Mouse (Mus musculus) intestine, postnatal 0 days (tissue): ENCODE measurements at regions not wholly inside any gene's neighbourhood (a gene's known extent, or its start where the extent isn't known, plus 50 kb on each side); places are given as distances from the start of the nearest gene placed in this dataset.
"Not testable (repeated sequence)": the region's sequence is repeated elsewhere in the genome, so short reads cannot be mapped to it uniquely, and the experiment has no call there.

Experiments
- ATAC-seq: fragments of 200-750 bp; cut with Nextera tagmentation; 2 replicates; pipeline ENCODE4 v1.8.0; 2017; ENCODE audit warnings: mild to moderate bottlenecking, moderate TSS enrichment, moderate library complexity
- H3K27ac ChIP-seq: fragments of 300-500 bp; sonication (generic); 2 replicates; pipeline ENCODE4 v1.5.1; 2014; ENCODE audit warnings: mild to moderate bottlenecking, low read depth, low read length, moderate library complexity
- H3K27me3 ChIP-seq: fragments of 300-500 bp; sonication (generic); replicated peaks from 2 replicates; pipeline ENCODE4 v1.6.1; 2014; ENCODE audit warnings: low read length, mixed read lengths; ENCODE audit not compliant: control insufficient read depth, insufficient read depth
- H3K36me3 ChIP-seq: fragments of 300-500 bp; sonication (generic); 2 replicates; pipeline ENCODE4 v1.6.1; 2014; ENCODE audit warnings: mild to moderate bottlenecking, moderate library complexity; ENCODE audit not compliant: control insufficient read depth, insufficient read depth
- H3K4me1 ChIP-seq: fragments of 300-500 bp; sonication (generic); replicated peaks from 2 replicates; pipeline ENCODE4 v1.6.1; 2014; ENCODE audit warnings: antibody characterized with exemption, low read length, mixed read lengths; ENCODE audit not compliant: control insufficient read depth, insufficient read depth
- H3K4me2 ChIP-seq: fragments of 300-500 bp; sonication (generic); replicated peaks from 2 replicates; pipeline ENCODE4 v1.6.1; 2014; ENCODE audit warnings: low read depth, mild to moderate bottlenecking, moderate library complexity
- H3K4me3 ChIP-seq: fragments of 300-500 bp; sonication (generic); 2 replicates; pipeline ENCODE4 v1.5.1; 2014; ENCODE audit warnings: low read depth, low read length
- H3K9ac ChIP-seq: fragments of 300-500 bp; sonication (generic); 2 replicates; pipeline ENCODE4 v1.6.1; 2014; ENCODE audit warnings: mild to moderate bottlenecking, low read depth, low read length
- H3K9me3 ChIP-seq: fragments of 300-500 bp; sonication (generic); 2 replicates; pipeline ENCODE4 v1.6.1; 2016; ENCODE audit warnings: mixed run types; ENCODE audit not compliant: control insufficient read depth
- CTCF ChIP-seq: sonication (generic); IDR thresholded peaks from 2 replicates; pipeline ENCODE4 v1.5.1; 2016; ENCODE audit warnings: low read depth, mild to moderate bottlenecking, control low read depth, antibody characterized with exemption, moderate library complexity
- WGBS: fragments of 180-500 bp; shearing (Covaris S2); extraction: QIAGEN DNeasy Blood & Tissue Kit; methylation state at CpG from one replicate; pipeline ENCODE4 v1.1.7; 2014; 5-methylcytosine and 5-hydroxymethylcytosine counted together

- Histone ChIP-seq H3K36me3 (no peaks in the 10 kb centered on the region), H3K4me1 (no peaks in the 10 kb centered on the region), H3K4me2 (no peak overlapping the region), H3K27me3 (no peaks in the 10 kb centered on the region), H3K4me3 (no peak overlapping the region), H3K9ac (no peak overlapping the region), H3K27ac (no peak overlapping the region), H3K9me3 (no peaks in the 10 kb centered on the region)
- ATAC-seq = no peak
- no peak for TF ChIP-seq CTCF
- 64% methylated on average over 2 of the region's 2 CpGs for WGBS
These were observed 67.5 kb upstream of the Map9 start for GRCm38 (mm10) chr3:82290373-82290772.

- no peak for ATAC-seq
- TF ChIP-seq CTCF = no peak
- no peak overlapping the region for H3K27ac ChIP-seq
These were observed 68.8 kb upstream of the Map9 start for GRCm38 (mm10) chr3:82288996-82289395.

DNA sequence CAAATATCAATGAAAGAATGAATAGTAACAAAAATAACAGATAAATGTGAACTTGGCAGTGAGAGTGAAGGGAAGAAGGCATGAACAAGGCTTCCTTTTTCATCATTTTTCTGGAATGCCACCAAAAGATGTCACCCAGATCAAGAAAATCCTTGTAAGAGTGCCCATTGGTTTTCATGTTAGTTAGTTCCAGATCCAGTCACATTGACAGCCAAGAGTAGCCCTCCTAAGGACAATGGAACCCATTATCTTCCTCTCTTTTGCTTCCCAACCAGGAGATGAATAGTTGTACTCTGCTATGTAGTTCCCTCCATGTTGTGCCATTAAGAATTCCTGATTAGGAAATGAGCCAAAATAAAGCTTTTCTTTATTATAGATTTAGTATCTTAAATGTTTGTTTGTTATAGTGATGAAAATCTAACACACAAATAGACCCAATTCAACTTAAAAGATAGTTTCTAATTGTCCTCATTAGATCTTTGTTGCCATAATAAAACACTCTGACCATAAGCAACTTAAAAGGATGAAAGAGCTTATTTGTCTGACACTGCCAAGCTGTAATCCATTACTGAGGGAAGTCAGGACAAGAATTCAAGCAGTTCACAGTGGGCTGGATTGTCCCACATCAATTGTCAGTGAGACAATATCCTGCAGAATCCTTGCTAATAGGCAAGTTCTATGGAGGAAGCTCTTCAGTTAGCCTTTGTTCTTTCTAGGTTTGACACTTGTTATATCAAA is 80.7 kb upstream of the Map9 start:
- H3K4me1 ChIP-seq = 0 out of 2 replicates have a peak, but pooled peaks cover 4% of the 10 kb centered on the region

More at GRCm38 (mm10) chr3:82288996-82289395, 68.8 kb upstream of the Map9 start:
- no peaks in the 10 kb centered on the region for H3K27me3 ChIP-seq
- H3K4me1 ChIP-seq = no peaks in the 10 kb centered on the region
- 67% methylated on average over 6 of the region's 6 CpGs for WGBS
- H3K4me3 ChIP-seq = no peak overlapping the region
- H3K36me3 ChIP-seq = no peaks in the 10 kb centered on the region
- no peak overlapping the region for H3K4me2 ChIP-seq
- no peak overlapping the region for H3K9ac ChIP-seq
- no peaks in the 10 kb centered on the region for H3K9me3 ChIP-seq

GRCm38 (mm10) chr3:82275822-82276203 is 82.0 kb upstream of the Map9 start:
- no peak for TF ChIP-seq CTCF
- H3K4me2 ChIP-seq = no peak overlapping the region
- no peaks in the 10 kb centered on the region for H3K27me3 ChIP-seq
- no peak for ATAC-seq
- H3K9ac ChIP-seq = no peak overlapping the region
- H3K36me3 ChIP-seq = no peaks in the 10 kb centered on the region
- 61% methylated on average over 4 of the region's 4 CpGs for WGBS
- H3K27ac ChIP-seq = no peak overlapping the region
- H3K4me1 ChIP-seq = 0 out of 2 replicates have a peak, but pooled peaks cover 4% of the 10 kb centered on the region
- H3K9me3 ChIP-seq = no peaks in the 10 kb centered on the region
- no peak overlapping the region for H3K4me3 ChIP-seq

More for the DNA sequence above, 80.7 kb upstream of the Map9 start:
- no peak overlapping the region for H3K4me3 ChIP-seq
- no peak overlapping the region for H3K27ac ChIP-seq
- ATAC-seq = no peak
- no peaks in the 10 kb centered on the region for H3K9me3 ChIP-seq
- H3K4me2 ChIP-seq = no peak overlapping the region
- H3K36me3 ChIP-seq = no peaks in the 10 kb centered on the region
- no peak overlapping the region for H3K9ac ChIP-seq
- TF ChIP-seq CTCF = no peak
- no peaks in the 10 kb centered on the region for H3K27me3 ChIP-seq

- no peaks in the 10 kb centered on the region for H3K9me3 ChIP-seq
- WGBS = 54% methylated on average over 7 of the region's 7 CpGs
- no peaks in the 10 kb centered on the region for H3K27me3 ChIP-seq
- no peak overlapping the region for H3K4me3 ChIP-seq
- no peak for TF ChIP-seq CTCF
- H3K4me1 ChIP-seq = 0 out of 2 replicates have a peak, but pooled peaks cover 4% of the 10 kb centered on the region
- ATAC-seq = no peak
- H3K36me3 ChIP-seq = no peaks in the 10 kb centered on the region
- H3K4me2 ChIP-seq = no peak overlapping the region
- no peak overlapping the region for H3K27ac ChIP-seq
- H3K9ac ChIP-seq = no peak overlapping the region
These were observed 82.7 kb upstream of the Map9 start for GRCm38 (mm10) chr3:82274945-82275821.

DNA sequence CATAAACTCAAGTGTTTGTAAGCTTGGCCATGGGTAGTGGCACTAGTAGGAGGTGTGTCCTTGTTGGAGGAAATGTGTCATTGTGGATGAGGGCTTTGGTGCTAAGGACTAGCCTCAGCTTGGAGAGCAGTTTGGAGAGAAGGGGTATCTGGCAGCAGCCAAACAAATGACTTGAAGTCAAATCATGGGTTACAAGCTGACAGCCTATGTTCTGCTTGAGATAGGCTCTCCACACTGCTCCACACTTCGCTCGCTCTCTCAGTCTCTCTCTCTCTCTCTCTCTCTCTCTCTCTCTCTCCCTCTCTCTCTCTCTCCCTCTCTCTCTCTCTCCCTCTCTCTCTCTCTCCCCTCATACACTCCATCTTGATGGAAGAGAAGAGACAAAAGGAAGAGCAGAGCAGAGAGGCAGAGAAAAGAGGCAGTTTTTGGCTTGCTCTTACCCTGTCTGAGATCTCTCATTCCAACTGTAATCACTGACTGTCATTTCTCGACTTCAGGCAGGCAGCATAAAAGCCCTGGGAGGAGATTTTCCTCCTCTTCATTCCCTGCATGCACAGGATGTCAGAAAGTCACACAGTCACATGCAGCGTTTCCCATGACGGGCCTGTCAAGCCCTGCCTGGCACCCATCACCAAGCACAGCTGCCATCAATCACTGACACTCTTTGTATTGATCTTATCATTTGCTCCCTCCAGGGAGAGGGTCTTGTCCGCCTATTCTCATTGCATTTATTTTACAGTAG is 83.5 kb upstream of the Map9 start:
- no peak for TF ChIP-seq CTCF
- 0 out of 2 replicates have a peak, but pooled peaks have one; percentile 8 for ATAC-seq
- Histone ChIP-seq H3K4me3 (no peak overlapping the region), H3K36me3 (no peaks in the 10 kb centered on the region), H3K27me3 (no peaks in the 10 kb centered on the region), H3K9me3 (no peaks in the 10 kb centered on the region), H3K4me2 (no peak overlapping the region), H3K27ac (no peak overlapping the region), H3K9ac (no peak overlapping the region), H3K4me1 (0 out of 2 replicates have a peak, but pooled peaks cover 4% of the 10 kb centered on the region)
- WGBS = 52% methylated on average over 6 of the region's 6 CpGs

GRCm38 (mm10) chr3:82273511-82273910 is 84.3 kb upstream of the Map9 start:
- WGBS = 55% methylated on average over 2 of the region's 2 CpGs
- H3K9me3 ChIP-seq, H3K4me2 ChIP-seq, H3K4me3 ChIP-seq, H3K27ac ChIP-seq, H3K36me3 ChIP-seq, H3K4me1 ChIP-seq, H3K9ac ChIP-seq, H3K27me3 ChIP-seq: not testable (repeated sequence)
- peak; percentile 77 for ATAC-seq
